In genomic region chr11:88541666-88542639, GRCm38 (mm10) we compare ENCODE assay signal across 14 mouse cellular contexts.
DNase-seq lines count a peak whose midpoint lies in the region; ATAC-seq lines count a peak whose summit lies in the region.
"Had no signal": no experiment of that assay in that cellular context is flagged by ENCODE, and none has a peak within 500 bp of the region (broad histone marks: within the 10 kb centered on the region; RNA-seq: fewer than 3 reads in every experiment).

No protein-coding gene starts in this region.

- no peaks in the 10 kb centered on the region for H3K27me3 ChIP-seq in lung, embryonic 16.5 days (ENCODE audit: control insufficient read depth, insufficient read depth, low read depth, low read length)
- no peaks in the 10 kb centered on the region for H3K27me3 ChIP-seq in embryonic facial prominence, embryonic 10.5 days (replicated peaks; ENCODE audit: low read depth, poor library complexity, severe bottlenecking)
- H3K27me3 ChIP-seq in neural tube, embryonic 15.5 days (replicated peaks): no peaks in the 10 kb centered on the region
- H3K27me3 ChIP-seq: heart, embryonic 15.5 days had no signal

- H3K9ac ChIP-seq in lung, embryonic 16.5 days (ENCODE audit: low read length): no peak overlapping the region
- no peak overlapping the region for H3K9ac ChIP-seq in neural tube, embryonic 15.5 days (replicated peaks)
- H3K9ac ChIP-seq: heart, embryonic 15.5 days; liver, postnatal 0 days had no signal

- H3K4me2 ChIP-seq in lung, embryonic 16.5 days (ENCODE audit: low read depth, low read length): no peak overlapping the region
- no peak overlapping the region for H3K4me2 ChIP-seq in neural tube, embryonic 15.5 days
- H3K4me2 ChIP-seq: heart, embryonic 15.5 days had no signal

- no peak for DNase-seq in frontal cortex, adult 2 months (ENCODE audit: extremely low spot score in 1 of 2, low spot score in 1 of 2)
- DNase-seq in lung, adult 18-20 months: no peak
- no peak for DNase-seq in embryonic facial prominence, embryonic 10.5 days (ENCODE audit: low spot score)
- no peak for DNase-seq in adrenal gland, postnatal 4 days (ENCODE audit: low spot score in 2 of 2)
- DNase-seq in thymus, postnatal 14 days: no peak
- DNase-seq: adrenal gland, postnatal 10 days; kidney, adult 18-20 months; left cerebral cortex, postnatal 4 days; liver, postnatal 0 days; spleen, adult 18-20 months had no signal

- 0 out of 2 replicates have a peak, but pooled peaks have one; percentile 42 for ATAC-seq in frontal cortex, adult (ENCODE audit: low TSS enrichment)
- 0 out of 2 replicates have a peak, but pooled peaks have one; percentile 14 for ATAC-seq in lung, embryonic 16.5 days (ENCODE audit: low read depth)
- no peak for ATAC-seq in neural tube, embryonic 15.5 days (ENCODE audit: low FRiP score)
- ATAC-seq: liver, postnatal 0 days had no signal

- no peak overlapping the region for H3K27ac ChIP-seq in lung, embryonic 16.5 days (ENCODE audit: low read length)
- H3K27ac ChIP-seq in embryonic facial prominence, embryonic 10.5 days (replicated peaks): 0 out of 2 replicates have a peak overlapping the region, but pooled peaks have one; percentile 32
- H3K27ac ChIP-seq in neural tube, embryonic 15.5 days (replicated peaks): peak overlapping the region; percentile 58
- H3K27ac ChIP-seq: heart, embryonic 15.5 days had no signal

- no peaks in the 10 kb centered on the region for H3K36me3 ChIP-seq in lung, embryonic 16.5 days (ENCODE audit: control insufficient read depth, insufficient read depth, low read length)
- H3K36me3 ChIP-seq in embryonic facial prominence, embryonic 10.5 days (replicated peaks): peaks cover 19% of the 10 kb centered on the region
- no peaks in the 10 kb centered on the region for H3K36me3 ChIP-seq in neural tube, embryonic 15.5 days
- H3K36me3 ChIP-seq: heart, embryonic 15.5 days had no signal

- H3K4me3 ChIP-seq in lung, embryonic 16.5 days (ENCODE audit: low read length): no peak overlapping the region
- no peak overlapping the region for H3K4me3 ChIP-seq in embryonic facial prominence, embryonic 10.5 days
- H3K4me3 ChIP-seq in neural tube, embryonic 15.5 days (replicated peaks): no peak overlapping the region
- H3K4me3 ChIP-seq: heart, embryonic 15.5 days had no signal

- peaks cover 35% of the 10 kb centered on the region for H3K4me1 ChIP-seq in lung, embryonic 16.5 days (replicated peaks; ENCODE audit: control insufficient read depth, insufficient read depth, low read length)
- peaks cover 84% of the 10 kb centered on the region for H3K4me1 ChIP-seq in embryonic facial prominence, embryonic 10.5 days
- peaks cover 66% of the 10 kb centered on the region for H3K4me1 ChIP-seq in neural tube, embryonic 15.5 days

- 51% methylated on average over 15 of the region's 15 CpGs for WGBS in lung, embryonic 16.5 days
- WGBS in embryonic facial prominence, embryonic 10.5 days: 92% methylated on average over 15 of the region's 15 CpGs
- 77% methylated on average over 15 of the region's 15 CpGs for WGBS in neural tube, embryonic 15.5 days

- H3K9me3 ChIP-seq in lung, embryonic 16.5 days (ENCODE audit: control insufficient read depth, low read length): no peaks in the 10 kb centered on the region
- no peaks in the 10 kb centered on the region for H3K9me3 ChIP-seq in embryonic facial prominence, embryonic 10.5 days
- no peaks in the 10 kb centered on the region for H3K9me3 ChIP-seq in neural tube, embryonic 15.5 days (replicated peaks)
- H3K9me3 ChIP-seq: heart, embryonic 15.5 days had no signal
